Mouse (Mus musculus): ENCODE data around the gene Fzd4.

GRCm38 (mm10) chr7:89441291-89441690, 37.1 kb downstream of the Fzd4 start:
- no peak for TF ChIP-seq CTCF (IDR thresholded peaks at IDR 0.05)
- no peak for TF ChIP-seq POLR2A (IDR thresholded peaks at IDR 0.05; ENCODE audit: insufficient read depth, low read depth, low read length)

Data from heart, adult 2 months (tissue).